Mouse (Mus musculus): Measurements from ENCODE around the gene Olfr1100. TPM values are rescaled to one million over a fixed set of nuclear protein-coding genes. Genes with fewer than 3 reads are reported as not detected.

Olfr1100 gene
- polyA plus RNA-seq (2021; fragmentation: Nextera tagmentation): not detected in 2 replicates
- long read RNA-seq, experiment 1: 0 reads
- long read RNA-seq, experiment 2: 0 reads

GRCm38 (mm10) chr2:86979854-86980253, at the start of gene Olfr1100:
Gene Olfr1100 (minus strand): TSS chr2:86979954.

GRCm38 (mm10) chr2:87026980-87027379, 47.2 kb upstream of the Olfr1100 start, which contains the start of gene Olfr1104:
Gene Olfr1104 (minus strand): TSS chr2:87027080.

GRCm38 (mm10) chr2:86998098-86998497, 18.3 kb upstream of the Olfr1100 start, which contains the start of gene Olfr1102:
Gene Olfr1102 (plus strand): TSS chr2:86998398.

GRCm38 (mm10) chr2:86991121-86991520, 11.4 kb upstream of the Olfr1100 start, which contains the start of gene Olfr1101:
Gene Olfr1101 (minus strand): TSS chr2:86991221.

GRCm38 (mm10) chr2:86960593-86960992, 19.2 kb downstream of the Olfr1100 start, which contains the start of gene Olfr1099:
Gene Olfr1099 (minus strand): TSS chr2:86960693.

Other genes starting within 250 kb of the Olfr1100 start
- not detected in 2 replicates for gene Olfr1089, start 246.3 kb downstream of the Olfr1100 start, polyA plus RNA-seq (2021; fragmentation: Nextera tagmentation)
- gene Olfr1090, start 221.0 kb downstream of the Olfr1100 start, polyA plus RNA-seq (2021; fragmentation: Nextera tagmentation): not detected in 2 replicates
- gene Olfr1093, start 197.5 kb downstream of the Olfr1100 start, polyA plus RNA-seq (2021; fragmentation: Nextera tagmentation): not detected in 2 replicates
- not detected in 2 replicates for gene Olfr141, start 169.9 kb downstream of the Olfr1100 start, polyA plus RNA-seq (2021; fragmentation: Nextera tagmentation)
- not detected in 2 replicates for gene Olfr1094, start 155.3 kb downstream of the Olfr1100 start, polyA plus RNA-seq (2021; fragmentation: Nextera tagmentation)
- not detected in 2 replicates for gene Olfr1095, start 128.3 kb downstream of the Olfr1100 start, polyA plus RNA-seq (2021; fragmentation: Nextera tagmentation)
- gene Gm13723, start 105.2 kb downstream of the Olfr1100 start, polyA plus RNA-seq (2021; fragmentation: Nextera tagmentation): not detected in 2 replicates
- gene Olfr1097, start 87.7 kb downstream of the Olfr1100 start, polyA plus RNA-seq (2021; fragmentation: Nextera tagmentation): not detected in 2 replicates
- not detected in 2 replicates for gene Olfr1098, start 55.4 kb downstream of the Olfr1100 start, polyA plus RNA-seq (2021; fragmentation: Nextera tagmentation)
- gene Olfr1099, start 19.3 kb downstream of the Olfr1100 start, polyA plus RNA-seq (2021; fragmentation: Nextera tagmentation): not detected in 2 replicates
- not detected in 2 replicates for gene Olfr1101, start 11.3 kb upstream of the Olfr1100 start, polyA plus RNA-seq (2021; fragmentation: Nextera tagmentation)
- not detected in 2 replicates for gene Olfr1102, start 18.4 kb upstream of the Olfr1100 start, polyA plus RNA-seq (2021; fragmentation: Nextera tagmentation)
- gene Olfr1104, start 47.1 kb upstream of the Olfr1100 start, polyA plus RNA-seq (2021; fragmentation: Nextera tagmentation): not detected in 2 replicates
- gene Olfr1105, start 56.6 kb upstream of the Olfr1100 start, polyA plus RNA-seq (2021; fragmentation: Nextera tagmentation): not detected in 2 replicates
- gene Olfr1106, start 72.3 kb upstream of the Olfr1100 start, polyA plus RNA-seq (2021; fragmentation: Nextera tagmentation): not detected in 2 replicates
- not detected in 2 replicates for gene Olfr1107, start 95.9 kb upstream of the Olfr1100 start, polyA plus RNA-seq (2021; fragmentation: Nextera tagmentation)
- not detected in 2 replicates for gene Olfr1109, start 116.1 kb upstream of the Olfr1100 start, polyA plus RNA-seq (2021; fragmentation: Nextera tagmentation)
- not detected in 2 replicates for gene Olfr259, start 134.6 kb upstream of the Olfr1100 start, polyA plus RNA-seq (2021; fragmentation: Nextera tagmentation)
- gene Olfr1110, start 160.3 kb upstream of the Olfr1100 start, polyA plus RNA-seq (2021; fragmentation: Nextera tagmentation): not detected in 2 replicates
- gene Olfr1111, start 172.7 kb upstream of the Olfr1100 start, polyA plus RNA-seq (2021; fragmentation: Nextera tagmentation): not detected in 2 replicates
- gene Olfr1112, start 207.8 kb upstream of the Olfr1100 start, polyA plus RNA-seq (2021; fragmentation: Nextera tagmentation): not detected in 2 replicates
- not detected in 2 replicates for gene Olfr1113, start 229.0 kb upstream of the Olfr1100 start, polyA plus RNA-seq (2021; fragmentation: Nextera tagmentation)

All from left cerebral cortex, adult 6 months (tissue).